Mouse (Mus musculus): ENCODE measurements around the gene Gckr. TPM values are rescaled to one million over a fixed set of nuclear protein-coding genes. Genes with fewer than 3 reads are reported as not detected.

Gene Gckr
- total and polyA plus RNA-seq, 2 experiments: 113 to 282 TPM

- Histone ChIP-seq H3K9ac (ENCODE audit: low read depth, low read length) (peak overlapping the region; percentile 48; the same call in 1 of the 2 replicates), H3K4me1 (ENCODE audit: control insufficient read depth, insufficient read depth, low read length) (peaks cover 14% of the 10 kb centered on the region; the same call in 1 of the 2 replicates), H3K79me2 (ENCODE audit: control insufficient read depth, insufficient read depth, low read length) (peaks cover 5% of the 10 kb centered on the region; the same call in 1 of the 2 replicates), H3K4me3 (ENCODE audit: insufficient read depth, low read depth, low read length) (peak overlapping the region; percentile 31; the same call in 1 of the 2 replicates), H3K27ac (replicated peaks; ENCODE audit: insufficient read depth, low read depth, low read length) (peak overlapping the region; percentile 96), H3K36me3 (ENCODE audit: control insufficient read depth, insufficient read depth, low read length) (peaks cover 21% of the 10 kb centered on the region; the same call in 1 of the 2 replicates), H3K27me3 (ENCODE audit: control insufficient read depth, insufficient read depth, low read length) (no peaks in the 10 kb centered on the region)
- TF ChIP-seq POLR2A (IDR thresholded peaks at IDR 0.05; ENCODE audit: extremely low read depth, insufficient read depth, low read length): no peak
- no peak for TF ChIP-seq CTCF (IDR thresholded peaks at IDR 0.05; ENCODE audit: low read depth, low read length)
- WGBS: 18% methylated on average over 3 of the region's 3 CpGs
- peak; percentile 95 for DNase-seq (ENCODE audit: extremely low read depth, low read depth, low spot score)
Measured at GRCm38 (mm10) chr5:31297981-31298380, 738 bp downstream of the Gckr start.

GRCm38 (mm10) chr5:31298486-31298885, 1.2 kb downstream of the Gckr start:
- TF ChIP-seq CTCF (IDR thresholded peaks at IDR 0.05; ENCODE audit: low read depth, low read length) (no peak), POLR2A (IDR thresholded peaks at IDR 0.05; ENCODE audit: extremely low read depth, insufficient read depth, low read length) (no peak)
- H3K27ac ChIP-seq (replicated peaks; ENCODE audit: insufficient read depth, low read depth, low read length): no peak overlapping the region
- peaks cover 25% of the 10 kb centered on the region for H3K36me3 ChIP-seq (ENCODE audit: control insufficient read depth, insufficient read depth, low read length)
- no peak overlapping the region for H3K9ac ChIP-seq (ENCODE audit: low read depth, low read length)
- H3K79me2 ChIP-seq (ENCODE audit: control insufficient read depth, insufficient read depth, low read length): peaks cover 5% of the 10 kb centered on the region; the same call in 1 of the 2 replicates
- H3K4me3 ChIP-seq (ENCODE audit: insufficient read depth, low read depth, low read length): no peak overlapping the region
- H3K27me3 ChIP-seq (ENCODE audit: control insufficient read depth, insufficient read depth, low read length): no peaks in the 10 kb centered on the region
- WGBS: 48% methylated on average over 2 of the region's 2 CpGs
- peak; percentile 7 for DNase-seq (ENCODE audit: extremely low read depth, low read depth, low spot score)
- H3K4me1 ChIP-seq (ENCODE audit: control insufficient read depth, insufficient read depth, low read length): peaks cover 14% of the 10 kb centered on the region; the same call in 1 of the 2 replicates

- DNase-seq (ENCODE audit: extremely low read depth, low read depth, low spot score): no peak
- peaks cover 49% of the 10 kb centered on the region for H3K36me3 ChIP-seq (ENCODE audit: control insufficient read depth, insufficient read depth, low read length)
- no peak overlapping the region for H3K4me3 ChIP-seq (ENCODE audit: insufficient read depth, low read depth, low read length)
- H3K4me1 ChIP-seq (ENCODE audit: control insufficient read depth, insufficient read depth, low read length): peaks cover 9% of the 10 kb centered on the region; the same call in 1 of the 2 replicates
- no peaks in the 10 kb centered on the region; the same call in 1 of the 2 replicates for H3K79me2 ChIP-seq (ENCODE audit: control insufficient read depth, insufficient read depth, low read length)
- WGBS: 86% methylated on average over 8 of the region's 8 CpGs
- TF ChIP-seq CTCF (IDR thresholded peaks at IDR 0.05; ENCODE audit: low read depth, low read length) (no peak), POLR2A (IDR thresholded peaks at IDR 0.05; ENCODE audit: extremely low read depth, insufficient read depth, low read length) (no peak)
- H3K27ac ChIP-seq (replicated peaks; ENCODE audit: insufficient read depth, low read depth, low read length): no peak overlapping the region
- no peak overlapping the region for H3K9ac ChIP-seq (ENCODE audit: low read depth, low read length)
- H3K27me3 ChIP-seq (ENCODE audit: control insufficient read depth, insufficient read depth, low read length): no peaks in the 10 kb centered on the region
Measured at GRCm38 (mm10) chr5:31301866-31302265, 4.6 kb downstream of the Gckr start.

GRCm38 (mm10) chr5:31303093-31303492, 5.8 kb downstream of the Gckr start:
- Histone ChIP-seq H3K27ac (replicated peaks; ENCODE audit: insufficient read depth, low read depth, low read length) (no peak overlapping the region), H3K36me3 (ENCODE audit: control insufficient read depth, insufficient read depth, low read length) (peaks cover 54% of the 10 kb centered on the region), H3K79me2 (ENCODE audit: control insufficient read depth, insufficient read depth, low read length) (no peaks in the 10 kb centered on the region; the same call in 1 of the 2 replicates), H3K27me3 (ENCODE audit: control insufficient read depth, insufficient read depth, low read length) (no peaks in the 10 kb centered on the region), H3K4me1 (ENCODE audit: control insufficient read depth, insufficient read depth, low read length) (peaks cover 5% of the 10 kb centered on the region; the same call in 1 of the 2 replicates), H3K9ac (ENCODE audit: low read depth, low read length) (no peak overlapping the region), H3K4me3 (ENCODE audit: insufficient read depth, low read depth, low read length) (no peak overlapping the region)
- no peak for DNase-seq (ENCODE audit: extremely low read depth, low read depth, low spot score)
- TF ChIP-seq POLR2A (IDR thresholded peaks at IDR 0.05; ENCODE audit: extremely low read depth, insufficient read depth, low read length) (no peak), CTCF (IDR thresholded peaks at IDR 0.05; ENCODE audit: low read depth, low read length) (no peak)
- 94% methylated on average over 6 of the region's 6 CpGs for WGBS

GRCm38 (mm10) chr5:31312806-31313205, 15.6 kb downstream of the Gckr start:
- Histone ChIP-seq H3K4me1 (ENCODE audit: control insufficient read depth, insufficient read depth, low read length) (no peaks in the 10 kb centered on the region), H3K9ac (ENCODE audit: low read depth, low read length) (no peak overlapping the region), H3K36me3 (ENCODE audit: control insufficient read depth, insufficient read depth, low read length) (peaks cover 31% of the 10 kb centered on the region), H3K4me3 (ENCODE audit: insufficient read depth, low read depth, low read length) (no peak overlapping the region), H3K27me3 (ENCODE audit: control insufficient read depth, insufficient read depth, low read length) (no peaks in the 10 kb centered on the region), H3K79me2 (ENCODE audit: control insufficient read depth, insufficient read depth, low read length) (no peaks in the 10 kb centered on the region), H3K27ac (replicated peaks; ENCODE audit: insufficient read depth, low read depth, low read length) (no peak overlapping the region)
- no peak for TF ChIP-seq CTCF (IDR thresholded peaks at IDR 0.05; ENCODE audit: low read depth, low read length)
- TF ChIP-seq POLR2A (IDR thresholded peaks at IDR 0.05; ENCODE audit: extremely low read depth, insufficient read depth, low read length): no peak
- DNase-seq (ENCODE audit: extremely low read depth, low read depth, low spot score): no peak
- WGBS: 87% methylated on average over 8 of the region's 8 CpGs

- WGBS: 55% methylated on average over 3 of the region's 3 CpGs
- Histone ChIP-seq H3K36me3 (ENCODE audit: control insufficient read depth, insufficient read depth, low read length) (peaks cover 35% of the 10 kb centered on the region; the same call in 1 of the 2 replicates), H3K9ac (ENCODE audit: low read depth, low read length) (no peak overlapping the region), H3K27me3 (ENCODE audit: control insufficient read depth, insufficient read depth, low read length) (no peaks in the 10 kb centered on the region), H3K4me1 (ENCODE audit: control insufficient read depth, insufficient read depth, low read length) (no peaks in the 10 kb centered on the region; the same call in 1 of the 2 replicates), H3K27ac (replicated peaks; ENCODE audit: insufficient read depth, low read depth, low read length) (no peak overlapping the region), H3K79me2 (ENCODE audit: control insufficient read depth, insufficient read depth, low read length) (no peaks in the 10 kb centered on the region), H3K4me3 (ENCODE audit: insufficient read depth, low read depth, low read length) (no peak overlapping the region)
- peak; percentile 58 for DNase-seq (ENCODE audit: extremely low read depth, low read depth, low spot score)
- no peak for TF ChIP-seq CTCF (IDR thresholded peaks at IDR 0.05; ENCODE audit: low read depth, low read length)
- no peak for TF ChIP-seq POLR2A (IDR thresholded peaks at IDR 0.05; ENCODE audit: extremely low read depth, insufficient read depth, low read length)
Measured at GRCm38 (mm10) chr5:31322776-31323175, 25.5 kb downstream of the Gckr start.
